Mouse (Mus musculus): ENCODE results near the gene Stk25.
"Not testable (repeated sequence)": the region's sequence is repeated elsewhere in the genome, so short reads cannot be mapped to it uniquely, and the experiment has no call there.

Stk25 gene

DNA sequence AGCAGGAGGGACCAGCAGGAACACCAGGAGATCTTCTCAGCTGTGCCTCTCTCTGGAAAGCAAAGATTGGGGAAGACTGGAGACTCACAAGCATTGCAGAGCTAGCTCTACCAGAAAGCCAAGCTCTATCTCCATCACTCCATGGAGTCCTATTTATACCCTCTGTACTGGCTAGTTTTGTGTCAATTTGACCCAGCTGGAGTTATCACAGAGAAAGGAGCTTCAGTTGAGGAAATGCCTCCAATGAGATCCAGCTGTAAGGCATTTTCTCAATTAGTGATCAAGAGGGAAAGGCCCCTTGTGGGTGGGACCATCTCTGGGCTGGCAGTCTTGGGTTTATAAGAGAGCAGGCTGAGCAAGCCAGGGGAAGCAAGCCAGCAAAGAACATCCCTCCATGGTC, at the start of gene Stk25:
TSS of gene Stk25 (minus strand) at position 101 of the 400 bp plus-strand sequence.
- in situ Hi-C loops (cut with MboI, MseI) = not testable (repeated sequence)

DNA sequence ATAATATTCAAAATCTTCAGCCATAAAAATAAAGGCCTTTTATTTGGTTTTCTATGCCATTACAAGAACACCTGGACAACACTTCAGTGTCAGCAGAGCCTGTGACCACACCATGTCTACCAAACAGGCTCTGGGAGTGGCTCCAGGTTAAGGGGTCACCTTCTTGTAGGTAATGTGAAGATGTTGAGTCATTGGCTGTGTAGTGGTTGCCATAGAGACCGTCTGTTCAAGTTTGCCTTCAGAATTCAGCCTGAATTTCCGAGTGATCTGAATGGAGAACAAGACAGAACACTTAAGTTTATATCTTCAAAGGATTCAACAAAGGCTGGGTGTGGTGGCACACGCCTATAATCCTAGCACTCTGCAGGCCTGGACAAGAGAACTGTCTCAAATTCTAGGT, 46.9 kb upstream of the Stk25 start:
- in situ Hi-C loops (cut with MboI, MseI) = no loop called here

DNA sequence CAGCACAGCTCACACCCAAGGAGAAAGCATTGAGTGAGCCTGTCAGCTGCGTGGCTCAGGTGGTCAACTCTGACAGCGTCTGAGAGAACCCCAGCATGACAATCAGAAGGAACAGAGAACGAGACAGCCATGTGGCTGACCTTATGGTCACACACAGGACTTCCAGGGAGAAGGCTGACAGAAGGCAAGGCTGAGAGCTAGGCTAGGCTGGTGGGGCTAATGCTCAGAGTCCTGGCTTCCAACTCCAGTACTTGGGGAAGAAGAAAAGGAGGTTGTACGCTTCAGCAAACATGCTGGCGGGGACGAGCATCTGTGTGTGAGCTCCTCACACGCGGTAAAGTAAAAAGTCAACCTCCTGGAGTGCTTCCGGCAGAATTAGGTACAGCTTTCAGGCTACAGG, 45.9 kb upstream of the Stk25 start:
- in situ Hi-C loops (cut with MboI, MseI) = no loop called here

DNA sequence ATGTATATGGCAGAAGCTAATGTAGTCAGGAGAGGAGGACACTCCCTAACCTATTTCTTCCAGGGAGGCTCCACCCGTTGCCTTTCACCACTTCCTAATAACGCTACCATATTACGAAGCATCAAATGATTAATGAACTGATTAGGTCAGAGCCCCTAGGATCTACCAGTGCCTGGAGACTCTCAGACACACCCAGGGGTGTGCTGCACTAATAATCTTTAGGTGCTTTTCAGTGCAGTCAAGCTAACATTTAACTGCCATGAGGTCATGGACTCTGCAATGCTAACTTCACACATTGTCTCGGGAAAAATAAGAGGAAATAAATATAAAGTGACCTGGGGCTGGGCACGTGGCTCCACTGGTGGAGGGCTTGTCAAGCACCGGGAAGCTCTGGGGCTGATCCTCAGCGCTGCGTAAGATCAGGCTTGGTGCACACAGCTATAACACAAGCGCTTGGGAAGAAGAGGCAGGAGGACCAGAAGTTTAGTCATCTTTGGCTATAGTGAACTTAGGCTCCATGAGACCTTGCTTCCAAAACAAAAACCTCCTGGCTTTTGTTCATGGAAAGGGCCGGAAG, 45.1 kb upstream of the Stk25 start:
- in situ Hi-C loops (cut with MboI, MseI) = no loop called here

DNA sequence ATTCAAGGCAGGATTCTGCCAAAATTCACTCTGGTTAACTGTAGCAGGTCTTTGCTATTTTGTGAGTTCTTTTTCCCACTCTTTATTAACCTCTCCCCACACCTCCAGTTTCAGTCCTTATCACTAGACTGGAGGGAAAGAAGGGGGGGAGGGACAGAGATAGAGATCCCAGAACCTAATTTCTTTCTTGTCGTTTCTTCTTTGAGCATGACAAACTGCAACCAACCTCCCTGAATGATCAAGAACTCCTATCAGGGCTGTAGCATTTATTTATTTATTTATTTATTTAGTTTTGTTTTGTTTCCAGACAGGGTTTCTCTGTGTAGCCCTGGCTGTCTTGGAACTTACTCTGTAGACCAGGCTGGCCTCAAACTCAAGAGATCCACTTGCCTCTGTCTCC, 43.6 kb upstream of the Stk25 start:
- in situ Hi-C loops (cut with MboI, MseI) = no loop called here

DNA sequence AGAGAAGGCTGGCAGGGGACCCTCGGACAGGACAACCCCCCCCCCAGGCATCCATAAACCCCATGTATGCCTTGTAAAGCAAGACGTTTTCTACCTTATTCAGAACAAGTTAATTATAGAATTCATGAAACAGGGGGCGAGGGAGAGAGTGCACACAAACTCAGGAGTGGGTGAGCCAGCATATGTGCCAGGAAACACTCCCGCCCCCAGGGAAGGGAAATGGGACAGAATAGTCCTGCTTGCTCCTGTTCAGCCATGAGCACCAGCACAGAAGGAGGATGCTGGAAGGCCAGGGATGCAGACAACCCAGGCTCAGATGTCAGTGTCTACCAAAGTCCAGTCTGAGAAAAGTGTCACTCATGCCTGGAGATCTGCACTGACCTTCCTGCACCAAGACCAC, 40.7 kb upstream of the Stk25 start:
- in situ Hi-C loops (cut with MboI, MseI) = no loop called here

DNA sequence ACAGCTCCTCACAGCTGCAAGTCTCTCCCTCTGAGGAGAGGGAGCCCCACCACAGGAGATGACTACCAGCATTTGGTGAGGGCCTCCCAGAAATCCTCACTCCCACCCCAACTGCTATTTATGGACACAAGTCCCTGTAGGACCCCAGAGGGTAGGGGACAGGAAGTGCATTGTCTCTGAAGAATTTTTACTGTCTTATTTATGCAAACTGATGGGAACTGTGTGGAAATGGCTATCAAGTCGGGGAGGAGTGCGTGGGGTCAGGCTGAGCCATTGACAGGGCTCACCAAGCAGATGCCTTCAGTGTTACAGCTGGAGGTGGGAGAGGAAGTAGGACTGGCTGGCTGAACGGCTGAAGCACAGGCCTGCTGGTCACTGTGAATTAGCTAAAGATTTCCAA, 38.9 kb upstream of the Stk25 start:
- in situ Hi-C loops (cut with MboI, MseI) = no loop called here

DNA sequence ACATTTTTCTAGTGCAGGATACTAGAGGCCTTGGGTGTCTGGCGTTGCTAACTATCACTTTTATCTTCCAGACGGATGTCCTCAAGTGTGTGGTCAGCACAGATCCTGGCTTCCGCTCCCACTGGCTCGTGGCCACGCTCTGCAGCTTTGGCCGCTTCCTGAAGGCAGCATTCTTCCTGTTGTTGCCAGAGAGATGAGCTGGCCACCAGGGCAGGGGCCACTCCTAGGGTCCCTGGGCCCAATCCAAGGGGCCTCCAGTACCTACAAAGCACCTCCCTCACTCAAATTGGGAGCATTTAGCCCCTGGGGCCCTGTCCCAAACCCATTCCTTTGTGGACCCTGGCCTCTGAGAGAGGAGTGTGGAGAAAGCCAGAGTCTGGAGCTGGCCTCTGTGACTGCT, 36.5 kb upstream of the Stk25 start:
- in situ Hi-C loops (cut with MboI, MseI) = no loop called here

DNA sequence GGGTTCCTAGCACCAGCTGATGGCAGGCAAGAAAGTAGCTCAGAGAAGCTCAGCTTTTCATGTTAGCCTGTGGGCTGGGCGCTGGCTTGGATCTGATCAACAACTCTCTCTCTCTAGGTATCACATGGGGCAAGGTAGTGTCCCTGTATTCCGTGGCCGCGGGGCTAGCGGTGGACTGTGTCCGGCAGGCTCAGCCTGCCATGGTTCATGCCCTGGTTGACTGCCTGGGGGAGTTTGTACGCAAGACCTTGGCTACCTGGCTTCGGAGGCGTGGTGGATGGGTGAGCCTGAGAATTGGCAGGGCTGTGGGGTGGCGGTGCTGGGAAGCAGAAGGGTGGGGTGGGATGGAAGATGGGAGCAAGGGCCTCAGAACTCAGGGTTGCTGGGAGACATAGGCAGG, 35.5 kb upstream of the Stk25 start:
- in situ Hi-C loops (cut with MboI, MseI) = no loop called here

DNA sequence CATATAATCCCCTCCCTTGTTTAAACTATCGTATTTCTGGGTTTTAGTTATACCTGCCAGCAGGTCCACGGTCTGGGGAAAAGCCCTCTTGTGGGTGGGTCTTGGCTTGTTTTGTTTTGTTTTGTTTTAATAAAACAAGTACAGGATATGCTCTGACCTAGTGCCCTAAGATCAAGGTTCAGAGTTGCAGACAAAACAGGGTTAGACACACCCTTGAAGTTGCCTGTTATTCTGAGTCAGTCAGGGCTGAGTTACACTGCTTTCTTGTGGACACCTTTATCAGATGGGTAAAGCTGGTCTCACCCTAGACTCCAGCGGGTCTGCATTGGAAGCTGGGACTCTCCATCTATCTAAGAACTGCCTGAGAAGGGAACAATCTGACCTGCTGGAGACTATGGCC, 35.0 kb upstream of the Stk25 start:
- in situ Hi-C loops (cut with MboI, MseI) = no loop called here

DNA sequence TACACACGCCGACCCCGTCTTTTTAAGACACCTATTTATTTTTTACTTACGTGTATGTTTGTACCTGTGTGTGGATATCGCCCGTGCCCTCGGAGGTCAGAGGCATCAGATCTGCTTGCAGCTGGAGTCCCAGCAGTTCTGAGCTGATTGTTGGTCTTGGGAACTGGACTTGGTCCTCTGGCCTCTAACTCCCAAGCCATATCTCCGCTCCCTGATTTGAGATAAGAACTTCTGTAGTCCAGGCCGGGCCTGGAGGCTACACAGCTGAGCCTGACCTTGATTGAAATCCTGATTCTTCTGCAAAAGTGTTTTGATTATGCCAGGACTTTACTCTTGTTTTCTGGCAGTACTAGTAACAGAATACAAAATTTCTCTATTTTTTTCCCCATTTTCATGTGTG, 34.3 kb upstream of the Stk25 start:
- in situ Hi-C loops (cut with MboI, MseI) = no loop called here

DNA sequence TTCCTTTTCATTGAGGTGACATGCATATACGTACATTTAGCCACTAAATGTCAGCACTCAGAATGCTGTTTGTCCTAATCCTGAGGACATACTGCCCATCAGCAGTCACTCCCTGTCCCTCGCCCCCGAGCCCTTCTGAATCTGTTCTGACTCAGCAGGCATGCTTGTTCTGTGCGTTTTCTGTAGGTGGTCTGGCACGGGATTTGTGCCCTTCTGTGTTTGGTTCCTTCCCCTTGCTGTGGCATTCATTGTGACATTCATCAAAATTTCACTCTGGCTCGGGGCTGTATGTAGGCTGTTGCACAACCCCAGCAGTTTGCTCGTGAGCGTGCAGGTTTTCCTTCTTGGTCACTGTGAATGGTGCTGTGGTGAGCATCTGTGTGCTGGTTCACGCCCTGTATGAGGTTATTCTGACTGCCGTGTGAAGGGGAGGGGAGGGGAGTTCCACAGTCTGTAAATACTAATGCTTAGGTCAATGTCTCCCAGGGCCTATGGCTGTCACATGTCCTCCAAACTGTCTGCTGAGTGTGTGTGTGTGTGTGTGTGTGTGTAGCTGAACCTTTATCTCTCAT, 33.4 kb upstream of the Stk25 start:
- in situ Hi-C loops (cut with MboI, MseI) = no loop called here

DNA sequence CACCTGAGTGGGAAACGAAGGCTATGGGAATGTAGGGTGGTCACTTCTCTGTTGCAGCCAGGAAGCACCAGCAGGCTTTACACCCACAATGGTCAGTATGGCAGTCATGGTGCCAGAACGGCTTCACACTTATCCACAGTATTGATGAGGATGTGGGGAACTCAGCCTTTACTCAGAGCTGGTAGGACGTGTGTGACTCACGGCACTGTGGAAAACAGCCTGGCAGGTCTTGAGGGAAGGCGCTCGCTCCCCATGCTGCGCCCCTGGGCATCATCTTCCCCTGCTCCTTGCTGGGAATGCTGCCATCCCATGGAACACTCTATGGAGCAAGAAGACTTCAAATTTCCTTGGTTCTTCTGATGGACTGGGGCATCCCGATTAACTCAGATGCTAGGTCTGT, 32.6 kb upstream of the Stk25 start:
- in situ Hi-C loops (cut with MboI, MseI) = no loop called here

DNA sequence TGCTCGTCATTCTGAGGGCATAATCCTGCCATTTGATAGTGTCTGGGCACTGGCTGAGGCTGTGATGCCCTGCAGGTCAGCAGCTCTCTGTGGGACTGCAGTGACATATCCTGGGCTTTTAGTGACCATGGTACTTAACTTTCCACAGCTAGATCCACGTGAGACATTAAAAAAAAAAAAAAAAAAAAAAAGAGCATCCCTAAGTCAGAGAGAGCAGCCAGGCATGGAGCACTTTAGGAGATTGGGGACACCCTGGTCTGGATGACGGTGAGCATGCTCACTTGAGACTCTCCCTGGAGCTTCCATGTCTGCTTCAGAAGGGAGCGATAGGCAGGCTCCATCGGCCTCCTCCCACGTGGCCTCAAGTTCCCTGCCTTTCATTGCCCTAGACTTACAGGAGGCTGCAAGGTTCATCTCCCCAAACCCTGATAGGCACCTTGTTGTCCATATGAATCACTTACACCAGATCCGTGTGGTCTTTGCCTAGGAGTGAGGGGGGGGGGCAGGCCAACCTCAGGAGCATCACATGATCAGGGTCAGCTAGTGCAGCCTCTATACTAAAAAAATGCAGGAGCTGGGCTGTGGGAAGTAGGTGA, 31.5 kb upstream of the Stk25 start:
- in situ Hi-C loops (cut with MboI, MseI) = no loop called here

DNA sequence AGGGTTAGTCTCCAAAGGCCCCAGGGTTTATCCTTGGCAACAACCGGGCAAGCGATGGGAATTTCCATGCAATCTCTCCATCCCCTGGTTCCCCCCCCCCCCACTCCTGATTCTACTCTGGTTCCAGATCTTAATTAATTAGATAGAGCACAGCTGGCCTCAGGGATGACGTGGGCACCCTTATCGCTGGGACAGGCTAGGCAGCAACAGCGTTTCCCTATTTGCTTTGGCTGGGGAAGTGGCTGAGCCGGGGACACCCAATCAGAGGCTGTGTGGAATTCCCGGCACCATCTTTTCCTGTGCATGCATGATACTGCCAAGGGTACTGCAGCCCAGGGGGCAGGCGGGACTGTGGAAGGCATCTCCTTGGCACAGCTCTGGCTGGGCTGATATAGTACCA, 29.7 kb upstream of the Stk25 start:
- in situ Hi-C loops (cut with MboI, MseI) = no loop called here

DNA sequence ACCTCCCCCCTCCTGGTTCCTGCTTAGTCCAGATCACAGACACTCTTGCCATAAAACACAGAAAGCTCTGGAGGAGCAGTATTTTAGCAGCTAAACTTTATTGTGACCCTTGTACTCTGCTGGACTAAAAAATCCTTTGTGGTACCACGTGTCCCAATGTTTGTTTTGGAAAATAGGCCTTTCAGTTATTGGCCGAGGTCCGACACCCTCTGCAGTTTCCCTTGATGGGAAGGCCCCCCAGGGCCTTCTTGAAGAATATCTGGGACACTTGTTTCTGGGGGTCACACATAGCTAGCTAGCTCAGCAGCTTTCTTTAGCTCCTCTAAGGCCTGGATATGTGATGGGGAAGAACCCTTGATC, 28.5 kb upstream of the Stk25 start:
- in situ Hi-C loops (cut with MboI, MseI) = no loop called here

DNA sequence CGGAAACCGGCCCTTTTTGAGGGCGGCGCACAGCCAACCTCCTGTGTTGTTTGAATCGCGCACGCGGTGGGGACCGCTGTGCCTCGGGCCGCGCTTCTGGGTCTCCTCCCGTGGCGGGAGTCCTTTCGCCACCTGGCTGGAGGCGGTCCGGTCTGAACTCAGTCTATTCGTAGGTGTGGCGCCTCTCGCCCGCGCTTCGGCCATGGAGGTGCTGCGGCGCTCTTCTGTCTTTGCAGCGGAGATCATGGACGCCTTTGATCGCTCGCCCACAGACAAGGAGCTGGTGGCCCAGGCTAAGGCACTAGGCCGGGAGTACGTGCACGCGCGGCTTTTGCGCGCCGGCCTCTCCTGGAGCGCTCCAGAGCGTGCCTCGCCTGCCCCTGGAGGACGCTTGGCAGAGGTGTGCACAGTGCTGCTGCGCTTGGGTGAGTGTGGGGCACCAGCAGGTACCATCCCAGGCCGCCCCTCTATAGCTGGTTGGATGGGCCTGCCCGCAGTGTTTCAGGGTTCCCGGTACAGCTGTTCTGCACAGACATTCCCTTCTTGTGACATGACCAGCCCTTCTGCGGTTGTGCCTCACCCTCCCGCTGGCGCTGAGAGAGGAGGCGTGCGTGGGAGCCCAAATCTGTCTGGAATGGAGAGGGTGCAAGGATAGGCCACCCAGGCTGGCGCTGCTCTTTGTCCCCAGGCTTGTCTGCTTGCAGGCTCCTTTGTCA, 27.9 kb upstream of the Stk25 start:
- in situ Hi-C loops (cut with MboI, MseI) = no loop called here

DNA sequence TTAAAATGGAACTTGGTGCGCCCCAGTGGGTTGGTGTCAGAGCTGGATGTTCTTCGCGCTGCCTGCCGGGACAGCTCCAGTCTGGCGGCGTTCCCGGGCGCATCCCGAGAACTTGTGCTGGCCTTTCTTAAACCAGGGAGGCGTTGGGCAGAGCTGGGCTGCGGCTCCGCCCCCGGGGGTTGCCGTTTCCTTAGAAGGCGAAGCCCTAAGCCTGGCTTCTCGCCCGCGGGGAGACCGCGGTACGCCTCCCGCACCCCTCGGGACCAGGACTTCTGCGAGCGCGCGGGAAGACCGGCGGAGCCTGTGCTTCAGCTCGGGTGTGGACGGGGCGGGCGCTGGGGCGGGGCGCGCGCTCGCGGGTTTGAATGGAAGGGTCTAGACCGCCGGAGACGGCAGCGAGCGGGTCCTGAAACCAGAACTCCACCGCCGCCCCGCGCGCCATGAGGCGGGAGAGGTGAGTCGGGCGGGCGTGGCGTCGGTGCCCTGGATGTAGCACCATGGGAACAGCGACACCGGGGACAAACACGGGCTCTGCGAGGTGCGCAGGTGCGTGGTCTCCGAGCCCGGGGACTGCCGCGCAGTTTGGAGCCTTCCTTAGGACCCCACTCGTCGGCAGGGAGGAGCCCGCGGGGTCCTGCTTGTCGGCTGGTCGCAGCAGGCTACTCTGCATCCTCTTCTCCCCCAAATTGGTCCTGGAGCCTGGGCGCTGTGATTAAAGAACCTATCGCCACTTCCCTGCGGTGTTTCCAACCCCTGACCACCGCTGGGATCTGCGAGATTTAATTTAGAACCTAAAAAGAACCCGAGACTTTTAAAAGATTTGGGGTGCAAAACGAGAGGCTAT, 27.2 kb upstream of the Stk25 start, which contains the start of gene Bok:
TSS of gene Bok (plus strand) at position 260 of the 844 bp plus-strand sequence.
- in situ Hi-C loops (cut with MboI, MseI) = no loop called here

DNA sequence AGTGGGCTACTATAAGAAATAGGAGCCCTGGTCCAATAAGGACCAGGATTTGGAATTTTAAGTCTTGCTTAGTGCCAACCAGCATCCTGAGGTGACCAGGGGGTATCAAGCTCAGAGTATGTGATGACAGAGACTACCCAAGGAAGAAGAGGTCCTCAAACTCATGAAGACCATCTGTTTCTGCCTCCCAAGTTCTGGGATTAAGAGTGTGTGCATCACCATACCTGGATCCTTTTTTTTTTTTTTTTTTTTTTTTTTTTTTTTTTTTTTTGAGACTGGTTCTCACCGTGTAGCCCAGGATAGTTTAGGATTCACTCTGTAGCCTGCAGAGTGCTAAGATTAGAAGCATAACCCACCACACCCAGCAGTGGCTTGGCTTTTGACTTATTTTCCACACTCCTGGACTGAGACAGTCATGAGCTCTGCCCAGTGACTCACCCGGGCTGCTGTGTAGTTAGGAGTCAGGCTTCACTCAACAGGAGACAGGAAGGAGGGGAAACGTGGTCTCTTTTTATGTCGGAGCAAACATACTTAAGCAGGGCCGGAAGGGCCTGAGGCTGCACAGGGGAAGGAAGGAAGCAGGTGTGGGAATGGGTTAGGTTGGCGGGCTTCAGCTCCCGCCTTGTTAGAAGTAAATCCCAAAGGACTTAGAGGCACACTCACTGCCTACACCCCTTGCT, 21.6 kb upstream of the Stk25 start:
- in situ Hi-C loops (cut with MboI, MseI) = no loop called here

DNA sequence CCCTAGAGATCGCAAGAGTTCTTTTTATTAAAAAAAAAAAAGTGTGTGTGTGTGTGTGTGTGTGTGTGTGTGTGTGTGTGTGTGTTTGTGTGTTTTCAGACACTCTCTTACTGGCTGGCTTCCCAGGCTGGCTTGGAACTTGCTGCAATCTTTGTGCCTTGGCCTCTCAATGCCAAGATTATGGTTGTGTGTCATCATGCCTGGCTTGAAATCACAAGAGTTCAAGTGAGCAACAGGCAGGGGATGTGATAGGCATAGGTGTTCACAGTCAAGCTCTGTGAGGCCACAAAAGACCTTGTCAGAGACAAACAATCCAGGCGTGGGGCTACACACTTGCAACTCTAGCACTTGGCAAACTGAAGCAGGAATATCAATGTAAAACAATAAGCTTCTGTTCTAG, 19.9 kb upstream of the Stk25 start:
- in situ Hi-C loops (cut with MboI, MseI) = no loop called here

DNA sequence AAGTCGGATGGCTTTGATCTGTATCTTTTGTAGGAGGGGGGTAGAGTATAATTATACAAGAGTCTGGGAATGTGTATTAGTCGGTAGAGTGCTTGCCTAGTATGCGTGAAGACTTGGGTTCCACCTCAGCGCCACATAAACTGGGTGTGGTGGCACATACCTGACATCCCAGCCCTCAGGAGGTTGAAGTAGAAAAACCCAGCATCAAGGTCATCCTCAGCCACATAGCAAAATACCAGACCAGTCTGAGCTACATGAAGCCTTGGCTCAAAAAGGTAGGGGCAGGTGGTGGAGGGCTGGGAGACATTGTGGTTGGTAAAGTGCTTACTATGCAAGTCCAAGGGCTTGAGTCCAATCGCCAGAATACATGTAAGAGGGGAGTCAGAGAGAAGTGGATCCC, 14.2 kb upstream of the Stk25 start:
- in situ Hi-C loops (cut with MboI, MseI) = no loop called here

DNA sequence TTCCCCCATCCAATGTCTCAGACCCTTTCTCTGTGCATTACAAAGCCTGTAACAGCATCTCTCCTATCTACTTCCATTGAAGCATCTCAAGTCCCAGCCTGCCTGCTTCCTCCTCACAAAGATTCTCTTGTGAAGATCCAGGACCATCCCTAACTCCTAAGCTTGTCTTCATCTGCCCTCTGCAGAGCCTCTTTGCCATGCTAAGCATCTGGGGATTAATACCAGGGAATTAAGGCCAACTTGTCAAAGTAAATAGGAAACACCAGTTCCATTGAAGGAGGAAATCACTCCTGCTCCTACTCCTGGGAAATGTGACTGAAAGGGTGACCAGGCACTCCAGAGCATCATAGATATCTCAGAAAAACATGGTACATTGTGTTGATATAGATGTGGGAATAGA, 11.5 kb upstream of the Stk25 start:
- in situ Hi-C loops (cut with MboI, MseI) = no loop called here

Data from T-helper 1 cell (primary cell).